ENCODE assay signal across 9 mouse cellular contexts in genomic region chr10:128435186-128435823, GRCm38 (mm10). TPM values are rescaled to one million over a fixed set of nuclear protein-coding genes. Genes with fewer than 3 reads are reported as not detected.
DNase-seq lines count a peak whose midpoint lies in the region; ATAC-seq and TF ChIP-seq lines count a peak whose summit lies in the region.
"Had no signal": no experiment of that assay in that cellular context is flagged by ENCODE, and none has a peak within 500 bp of the region (broad histone marks: within the 10 kb centered on the region; RNA-seq: fewer than 3 reads in every experiment).

No protein-coding gene starts in this region.

- H3K9me3 ChIP-seq in neural tube, embryonic 15.5 days (replicated peaks) = no peaks in the 10 kb centered on the region
- H3K9me3 ChIP-seq in midbrain, embryonic 15.5 days = no peaks in the 10 kb centered on the region
- no peaks in the 10 kb centered on the region for H3K9me3 ChIP-seq in forebrain, embryonic 16.5 days (ENCODE audit: control insufficient read depth, low read length)

- 67% methylated on average over 17 of the region's 17 CpGs for whole genome bisulfite sequencing in neural tube, embryonic 15.5 days
- 67% methylated on average over 17 of the region's 17 CpGs for WGBS in midbrain, embryonic 15.5 days
- WGBS in forebrain, embryonic 16.5 days = 72% methylated on average over 17 of the region's 17 CpGs

- H3K9ac ChIP-seq in neural tube, embryonic 15.5 days (replicated peaks) = no peak overlapping the region
- no peak overlapping the region for H3K9ac ChIP-seq in midbrain, embryonic 15.5 days
- H3K9ac ChIP-seq in forebrain, embryonic 16.5 days (replicated peaks; ENCODE audit: low read depth, low read length) = no peak overlapping the region

- TF ChIP-seq CTCF in gastrocnemius, adult 2 months (IDR thresholded peaks at IDR 0.05) = no peak

- no peaks in the 10 kb centered on the region for H3K27me3 ChIP-seq in neural tube, embryonic 15.5 days (replicated peaks)
- H3K27me3 ChIP-seq in midbrain, embryonic 15.5 days (replicated peaks) = no peaks in the 10 kb centered on the region
- no peaks in the 10 kb centered on the region for H3K27me3 ChIP-seq in forebrain, embryonic 16.5 days (replicated peaks; ENCODE audit: control insufficient read depth, insufficient read depth, low read length)

- H3K4me3 ChIP-seq in gastrocnemius, adult 2 months = no peak overlapping the region
- H3K4me3 ChIP-seq in neural tube, embryonic 15.5 days (replicated peaks) = no peak overlapping the region
- H3K4me3 ChIP-seq in midbrain, embryonic 15.5 days = no peak overlapping the region
- H3K4me3 ChIP-seq in forebrain, embryonic 16.5 days (replicated peaks; ENCODE audit: low read length) = no peak overlapping the region

- intact Hi-C loops in gastrocnemius, adult 2 months (cut with DNase I) = no loop called here

- no peak for ATAC-seq in neural tube, embryonic 15.5 days (ENCODE audit: low FRiP score)
- no peak for ATAC-seq in midbrain, embryonic 15.5 days (replicated peaks)
- no peak for ATAC-seq in forebrain, embryonic 16.5 days

- DNase-seq in gastrocnemius, adult 2 months = peak; percentile 73
- DNase-seq in gastrocnemius, postnatal 25 days = no peak
- peak; percentile 28 for DNase-seq in NIH3T3 (ENCODE audit: low read depth)
- peak; percentile 62 to 73 for DNase-seq in cerebellum, postnatal 36 days
- peak; percentile 88 for DNase-seq in kidney, adult 11 months

- H3K36me3 ChIP-seq in neural tube, embryonic 15.5 days = peaks cover 65% of the 10 kb centered on the region
- peaks cover 54% of the 10 kb centered on the region for H3K36me3 ChIP-seq in midbrain, embryonic 15.5 days (replicated peaks)
- peaks cover 34% of the 10 kb centered on the region for H3K36me3 ChIP-seq in forebrain, embryonic 16.5 days (ENCODE audit: control insufficient read depth, insufficient read depth)

- H3K4me2 ChIP-seq in neural tube, embryonic 15.5 days = no peak overlapping the region
- H3K4me2 ChIP-seq in midbrain, embryonic 15.5 days = no peak overlapping the region
- H3K4me2 ChIP-seq in forebrain, embryonic 16.5 days (ENCODE audit: low read length) = no peak overlapping the region

- peak overlapping the region; percentile 73 for H3K27ac ChIP-seq in gastrocnemius, adult 2 months
- peak overlapping the region; percentile 33; the same call in 1 of the 2 replicates for H3K27ac ChIP-seq in neural tube, embryonic 15.5 days (replicated peaks)
- H3K27ac ChIP-seq in midbrain, embryonic 15.5 days = no peak overlapping the region
- H3K27ac ChIP-seq in forebrain, embryonic 16.5 days (ENCODE audit: low read length) = no peak overlapping the region

- H3K4me1 ChIP-seq in neural tube, embryonic 15.5 days = 0 out of 2 replicates have a peak, but pooled peaks cover 7% of the 10 kb centered on the region
- H3K4me1 ChIP-seq in midbrain, embryonic 15.5 days = no peaks in the 10 kb centered on the region
- H3K4me1 ChIP-seq in forebrain, embryonic 16.5 days (replicated peaks; ENCODE audit: control insufficient read depth, insufficient read depth, low read length) = no peaks in the 10 kb centered on the region

RNA-seq across cellular contexts. Expression of gene Smarcc2, which starts 23.7 kb away (rescaled TPM):
- total RNA-seq in gastrocnemius, adult 2 months (2021) = 10 to 100 TPM; 46.5 to 53.2 TPM
- 10 to 100 TPM; 40.7 to 43.9 TPM for total RNA-seq in gastrocnemius, postnatal 25 days (2021)
- polyA plus RNA-seq in neural tube, embryonic 15.5 days (2015; fragmentation: Nextera tagmentation; extraction: Ambion mirVana) = 138 and 149 TPM in 2 replicates
- 201 and 209 TPM in 2 replicates for polyA plus RNA-seq in midbrain, embryonic 15.5 days (2015; fragmentation: Nextera tagmentation; extraction: Ambion mirVana)
- polyA plus RNA-seq in forebrain, embryonic 16.5 days (2015; fragmentation: Nextera tagmentation; extraction: Ambion mirVana) = 215 and 217 TPM in 2 replicates

RNA-seq across cellular contexts. Expression of gene Rnf41, which starts 23.8 kb away (rescaled TPM):
- total RNA-seq in gastrocnemius, adult 2 months (2021) = 10 to 100 TPM; 13.3 to 13.4 TPM
- total RNA-seq in gastrocnemius, postnatal 25 days (2021) = 10 to 100 TPM; 10.7 to 11.5 TPM
- polyA plus RNA-seq in neural tube, embryonic 15.5 days (2015; fragmentation: Nextera tagmentation; extraction: Ambion mirVana) = 78.3 and 80.5 TPM in 2 replicates
- 105 and 107 TPM in 2 replicates for polyA plus RNA-seq in midbrain, embryonic 15.5 days (2015; fragmentation: Nextera tagmentation; extraction: Ambion mirVana)
- polyA plus RNA-seq in forebrain, embryonic 16.5 days (2015; fragmentation: Nextera tagmentation; extraction: Ambion mirVana) = 121 and 122 TPM in 2 replicates

RNA-seq across cellular contexts. Expression of gene Nabp2, which starts 24.0 kb away (rescaled TPM):
- total RNA-seq in gastrocnemius, adult 2 months (2021) = 10 to 100 TPM; 56.7 to 59.0 TPM
- 10 to 100 TPM; 44.7 to 47.9 TPM for total RNA-seq in gastrocnemius, postnatal 25 days (2021)
- polyA plus RNA-seq in neural tube, embryonic 15.5 days (2015; fragmentation: Nextera tagmentation; extraction: Ambion mirVana) = 128 and 133 TPM in 2 replicates
- 146 and 147 TPM in 2 replicates for polyA plus RNA-seq in midbrain, embryonic 15.5 days (2015; fragmentation: Nextera tagmentation; extraction: Ambion mirVana)
- polyA plus RNA-seq in forebrain, embryonic 16.5 days (2015; fragmentation: Nextera tagmentation; extraction: Ambion mirVana) = 139 and 147 TPM in 2 replicates

RNA-seq across cellular contexts. Expression of gene Slc39a5, which starts 34.3 kb away (rescaled TPM):
- not detected for total RNA-seq in gastrocnemius, adult 2 months (2021)
- not detected for total RNA-seq in gastrocnemius, postnatal 25 days (2021)
- polyA plus RNA-seq in neural tube, embryonic 15.5 days (2015; fragmentation: Nextera tagmentation; extraction: Ambion mirVana) = 0.68 and 4.4 TPM in 2 replicates
- polyA plus RNA-seq in midbrain, embryonic 15.5 days (2015; fragmentation: Nextera tagmentation; extraction: Ambion mirVana) = not detected in 2 replicates
- polyA plus RNA-seq in forebrain, embryonic 16.5 days (2015; fragmentation: Nextera tagmentation; extraction: Ambion mirVana) = 0.10 and 0.25 TPM in 2 replicates
- total RNA-seq: common myeloid progenitor, adult 5-6 weeks had no signal

RNA-seq across cellular contexts. Expression of gene Ankrd52, which starts 58.4 kb away (rescaled TPM):
- total RNA-seq in gastrocnemius, adult 2 months (2021) = 10 to 100 TPM; 46.7 to 58.9 TPM
- total RNA-seq in gastrocnemius, postnatal 25 days (2021) = 10 to 100 TPM; 61.5 to 70.1 TPM
- polyA plus RNA-seq in neural tube, embryonic 15.5 days (2015; fragmentation: Nextera tagmentation; extraction: Ambion mirVana) = 11.2 and 13.1 TPM in 2 replicates
- 15.0 and 15.6 TPM in 2 replicates for polyA plus RNA-seq in midbrain, embryonic 15.5 days (2015; fragmentation: Nextera tagmentation; extraction: Ambion mirVana)
- 11.3 and 13.2 TPM in 2 replicates for polyA plus RNA-seq in forebrain, embryonic 16.5 days (2015; fragmentation: Nextera tagmentation; extraction: Ambion mirVana)

Comparison
In these comparisons a context has a peak if more than half of its experiments do, and no peak if none do; other contexts are left out.
1. H3K27ac ChIP-seq: peak in gastrocnemius, adult 2 months (single experiment) and neural tube, embryonic 15.5 days (single experiment); none in midbrain, embryonic 15.5 days (single experiment) and forebrain, embryonic 16.5 days (single experiment).